Mouse (Mus musculus): ENCODE data around the gene Trp53. TPM values are rescaled to one million over a fixed set of nuclear protein-coding genes. Genes with fewer than 3 reads are reported as not detected.
A peak's percentile ranks its signal among the peaks of the same experiment; 100 is the strongest.
"Not testable (repeated sequence)": the region's sequence is repeated elsewhere in the genome, so short reads cannot be mapped to it uniquely, and the experiment has no call there.

The Trp53 gene
- 44.6 and 56.8 TPM in 2 replicates for total RNA-seq (2015; ENCODE audit: low replicate concordance)
- 25.1 and 28.0 TPM in 2 replicates for total RNA-seq (2017; ENCODE audit: low replicate concordance)

- ATAC-seq (replicated peaks; ENCODE audit: low FRiP score, poor library complexity, severe bottlenecking), result peak; percentile 61
Measured at GRCm38 (mm10) chr11:69580091-69580514, at the start of gene Trp53, which contains the start of gene Wrap53. Trp53 (plus strand) TSS chr11:69580359. Wrap53 (minus strand) TSS chr11:69580255.

GRCm38 (mm10) chr11:69530755-69531154, 49.4 kb upstream of the Trp53 start:
- ATAC-seq (replicated peaks; ENCODE audit: low FRiP score, poor library complexity, severe bottlenecking), result 0 out of 2 replicates have a peak, but pooled peaks have one; percentile 55

- ATAC-seq (replicated peaks; ENCODE audit: low FRiP score, poor library complexity, severe bottlenecking), result no peak
Measured at GRCm38 (mm10) chr11:69532480-69533150, 47.5 kb upstream of the Trp53 start.

DNA sequence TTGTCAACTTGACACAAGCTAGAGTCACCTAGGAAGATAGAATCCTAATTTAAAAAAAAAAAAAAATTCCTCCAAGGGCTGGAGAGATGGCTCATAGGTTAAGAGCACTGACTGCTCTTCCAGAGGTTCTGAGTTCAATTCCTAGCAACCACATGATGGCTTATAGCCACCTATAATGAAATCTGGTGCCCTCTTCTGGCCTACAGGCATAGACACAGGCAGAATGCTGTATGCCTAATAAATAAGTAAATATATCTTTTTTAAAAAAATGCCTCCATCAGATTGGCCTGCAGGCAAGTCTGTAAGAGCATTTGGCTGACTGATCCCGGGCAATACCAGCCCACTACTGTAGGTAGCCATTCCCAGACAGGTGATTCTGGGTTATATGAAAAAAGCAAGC, 45.2 kb upstream of the Trp53 start:
- ATAC-seq (replicated peaks; ENCODE audit: low FRiP score, poor library complexity, severe bottlenecking), result no peak

- ATAC-seq (replicated peaks; ENCODE audit: low FRiP score, poor library complexity, severe bottlenecking), result no peak
Measured at GRCm38 (mm10) chr11:69540700-69541099, 39.5 kb upstream of the Trp53 start.

DNA sequence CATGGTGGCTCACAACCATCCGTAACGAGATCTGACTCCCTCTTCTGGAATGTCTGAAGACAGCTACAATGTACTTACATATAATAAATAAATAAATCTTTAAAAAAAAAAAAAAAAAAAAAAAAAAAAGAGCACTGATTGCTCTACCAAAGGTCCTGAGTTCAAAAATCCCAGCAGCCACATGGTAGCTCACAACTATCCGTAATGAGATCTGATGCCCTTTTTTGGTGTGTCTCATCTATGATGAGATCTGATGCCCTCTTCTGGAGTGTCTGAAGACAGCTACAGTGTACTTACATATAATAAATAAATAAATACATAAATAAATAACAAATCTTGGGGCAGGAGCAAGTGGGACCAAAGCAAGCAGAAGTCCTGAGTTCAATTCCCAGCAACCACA, 38.4 kb upstream of the Trp53 start:
- ATAC-seq (replicated peaks; ENCODE audit: low FRiP score, poor library complexity, severe bottlenecking), result not testable (repeated sequence)

GRCm38 (mm10) chr11:69543598-69543997, 36.6 kb upstream of the Trp53 start:
- ATAC-seq (replicated peaks; ENCODE audit: low FRiP score, poor library complexity, severe bottlenecking), result no peak

DNA sequence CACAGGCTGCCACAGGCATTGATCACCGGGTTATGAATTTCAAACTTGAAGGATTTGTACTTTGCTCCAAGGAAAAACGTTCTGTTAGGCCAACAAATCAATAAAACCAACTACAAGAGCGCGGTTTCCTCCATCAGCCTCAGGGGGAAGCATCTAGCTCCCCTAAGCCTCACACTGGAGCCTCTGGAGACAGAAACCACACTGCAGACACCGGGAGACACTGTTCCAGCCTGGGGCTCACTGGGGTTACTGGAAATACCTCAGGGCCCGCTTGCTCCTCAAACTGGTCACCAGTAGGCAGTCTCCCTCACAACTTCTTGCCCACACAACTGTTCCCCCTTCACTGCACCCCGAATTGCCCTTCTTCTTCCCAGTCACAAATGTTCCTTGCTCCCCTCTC, 34.2 kb upstream of the Trp53 start:
- ATAC-seq (replicated peaks; ENCODE audit: low FRiP score, poor library complexity, severe bottlenecking), result no peak

- 0 out of 2 replicates have a peak, but pooled peaks have one; percentile 15 for ATAC-seq (replicated peaks; ENCODE audit: low FRiP score, poor library complexity, severe bottlenecking)
Measured at GRCm38 (mm10) chr11:69546423-69547053, 33.6 kb upstream of the Trp53 start.

DNA sequence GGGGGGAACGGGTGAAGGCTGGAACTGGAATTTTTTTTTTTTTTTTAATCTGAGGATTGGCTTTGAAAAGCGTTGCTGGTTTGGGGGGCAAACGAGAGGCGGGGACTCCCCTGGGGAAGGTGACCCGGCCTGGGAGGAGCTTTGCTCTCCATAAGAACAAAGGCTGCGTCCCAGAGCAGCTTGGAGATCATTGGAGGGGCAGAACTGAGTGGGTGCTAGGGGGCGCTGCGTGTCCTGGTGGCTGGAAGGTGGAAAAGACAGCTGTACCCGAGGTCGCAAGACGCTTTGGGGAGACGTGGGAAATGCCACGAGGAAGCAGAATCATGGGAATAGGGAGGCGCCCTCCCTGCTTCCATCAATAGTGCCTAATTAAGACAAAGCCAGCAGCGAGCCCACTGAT, 33.1 kb upstream of the Trp53 start:
- no peak for ATAC-seq (replicated peaks; ENCODE audit: low FRiP score, poor library complexity, severe bottlenecking)

DNA sequence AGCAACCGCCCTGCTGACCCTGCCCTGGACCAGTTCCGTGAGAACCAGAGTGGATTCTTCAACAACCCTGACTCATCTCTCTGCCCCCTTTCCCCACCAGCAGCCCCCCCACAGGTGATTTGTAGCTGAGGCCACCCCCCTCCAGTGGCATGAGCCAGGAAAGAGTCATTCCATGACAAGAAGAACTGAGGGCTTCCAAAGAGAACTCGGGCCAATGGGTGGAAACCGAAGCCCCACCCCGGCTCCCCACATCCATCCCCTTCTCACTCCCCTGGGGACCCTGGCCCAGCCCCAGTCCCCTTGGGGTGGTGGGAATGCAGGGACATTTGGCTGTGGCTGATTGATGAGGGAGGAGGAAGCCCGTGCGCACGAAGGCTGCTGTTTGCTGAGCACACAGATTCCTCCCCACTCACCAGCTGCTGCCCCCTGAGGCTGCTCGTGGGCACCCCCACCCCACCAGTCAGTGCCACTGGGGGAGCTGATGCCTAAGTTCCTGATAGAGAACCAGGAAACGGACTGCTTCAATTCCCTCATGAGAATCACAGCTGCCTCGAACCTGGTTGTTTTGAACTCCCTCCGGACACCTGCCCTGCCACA, 31.0 kb upstream of the Trp53 start, which contains the start of gene Dnah2:
Dnah2 (minus strand) TSS at position 51 of the 597 bp plus-strand sequence.
- ATAC-seq (replicated peaks; ENCODE audit: low FRiP score, poor library complexity, severe bottlenecking), result no peak

DNA sequence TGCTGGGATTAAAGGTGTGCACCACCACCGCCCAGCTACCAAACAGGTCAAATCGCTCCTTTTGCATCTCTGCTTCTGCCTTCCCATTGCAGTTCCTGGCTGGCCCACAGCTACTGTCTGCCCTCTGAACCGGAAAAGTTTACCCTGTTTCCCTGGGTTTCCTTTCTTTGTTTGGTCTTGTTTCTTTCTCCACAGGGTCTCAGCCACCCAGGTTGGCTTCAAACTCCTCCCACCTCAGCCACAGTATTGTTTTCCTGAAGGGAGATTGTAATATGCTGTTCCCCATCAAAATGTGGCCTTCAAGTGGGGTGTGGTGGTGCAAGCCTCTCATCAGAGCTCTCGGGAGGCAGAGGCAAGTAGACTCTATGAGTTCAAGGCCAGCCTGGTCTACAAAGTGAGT, 28.8 kb upstream of the Trp53 start:
- ATAC-seq (replicated peaks; ENCODE audit: low FRiP score, poor library complexity, severe bottlenecking), result no peak

GRCm38 (mm10) chr11:69552622-69553340, 27.4 kb upstream of the Trp53 start:
- no peak for ATAC-seq (replicated peaks; ENCODE audit: low FRiP score, poor library complexity, severe bottlenecking)

DNA sequence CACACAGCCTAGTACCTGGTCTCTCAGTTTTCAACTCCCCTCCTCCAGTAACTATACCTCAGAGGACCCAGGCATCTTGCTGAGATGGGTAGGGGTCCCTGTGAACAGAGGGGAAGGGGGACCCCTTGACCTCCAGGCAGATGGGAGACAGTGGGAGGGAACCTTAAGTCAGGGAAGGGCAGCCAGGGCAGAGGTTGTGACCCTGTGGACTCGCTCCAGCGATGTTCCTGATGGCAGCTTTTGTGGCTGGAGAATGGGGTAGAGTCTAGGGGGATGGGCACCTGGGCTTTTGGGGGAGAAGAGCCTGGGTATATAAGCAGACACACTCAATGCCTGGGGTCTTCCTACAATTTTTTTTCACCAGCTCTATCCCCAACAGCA, 26.8 kb upstream of the Trp53 start:
- ATAC-seq (replicated peaks; ENCODE audit: low FRiP score, poor library complexity, severe bottlenecking), result no peak

- no peak for ATAC-seq (replicated peaks; ENCODE audit: low FRiP score, poor library complexity, severe bottlenecking)
Measured at GRCm38 (mm10) chr11:69554539-69555140, 25.5 kb upstream of the Trp53 start.

DNA sequence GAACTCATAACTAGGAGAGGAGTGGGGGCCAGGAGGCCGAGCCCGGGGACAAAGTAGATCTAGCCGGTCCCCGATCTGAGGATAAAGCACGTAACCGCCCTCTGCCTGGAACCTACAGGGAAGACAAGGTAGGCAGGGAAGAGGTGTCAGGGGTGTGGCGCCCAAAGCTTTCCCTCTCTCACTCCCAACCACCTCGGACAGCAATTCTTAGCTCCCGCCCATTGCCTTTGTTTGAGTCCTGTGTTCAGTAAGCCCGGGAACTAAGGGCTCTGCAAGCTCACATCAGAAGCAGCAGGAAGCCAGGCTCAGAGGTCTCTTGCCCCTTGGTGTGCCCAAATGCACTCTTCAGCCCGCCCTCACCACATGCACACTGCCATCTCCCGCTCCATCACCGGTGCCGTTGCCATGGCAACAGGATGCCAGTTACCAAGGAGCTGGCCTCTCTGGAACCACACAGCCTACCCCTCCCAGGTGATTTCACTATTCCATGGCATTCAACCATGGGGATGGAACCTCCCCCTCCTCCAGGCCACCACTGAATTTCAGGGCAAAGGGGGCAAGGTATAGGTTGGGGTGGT, 22.7 kb upstream of the Trp53 start:
- no peak for ATAC-seq (replicated peaks; ENCODE audit: low FRiP score, poor library complexity, severe bottlenecking)

DNA sequence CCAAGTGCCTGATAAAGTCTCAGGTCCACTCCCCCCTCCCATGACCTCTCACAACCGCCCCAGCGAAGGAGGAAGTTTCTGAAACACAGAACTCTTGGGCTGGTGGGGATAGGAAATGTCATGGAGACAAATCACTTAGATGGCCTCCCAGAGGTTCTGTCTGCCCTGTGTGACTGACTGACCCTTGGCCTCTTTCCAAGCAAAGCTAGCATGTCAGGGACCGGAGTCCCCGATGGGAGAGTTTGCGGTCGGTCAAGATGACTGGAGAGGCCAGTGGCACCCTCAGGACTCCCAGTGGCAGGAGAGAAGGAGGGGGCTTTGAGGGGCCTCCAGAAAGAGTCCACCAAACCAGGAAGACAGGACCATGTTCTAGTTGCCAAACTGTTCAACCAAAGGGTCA, 21.4 kb upstream of the Trp53 start:
- no peak for ATAC-seq (replicated peaks; ENCODE audit: low FRiP score, poor library complexity, severe bottlenecking)

- no peak for ATAC-seq (replicated peaks; ENCODE audit: low FRiP score, poor library complexity, severe bottlenecking)
Measured at GRCm38 (mm10) chr11:69559183-69559582, 21.0 kb upstream of the Trp53 start.

All from erythroblast, adult 5-6 weeks (primary cell).